Mouse (Mus musculus): Measurements from ENCODE around the gene Agfg1. TPM values are rescaled to one million over a fixed set of nuclear protein-coding genes. Genes with fewer than 3 reads are reported as not detected.

Agfg1 gene
- total RNA-seq (2014; fragmentation: Nextera tagmentation) (23.1 and 26.3 TPM in 2 replicates), total RNA-seq (2017) (32.5 and 33.5 TPM in 2 replicates)

- ATAC-seq (replicated peaks; ENCODE audit: poor library complexity, severe bottlenecking), result peak; percentile 95
Measured at GRCm38 (mm10) chr1:82839296-82839613, at the start of gene Agfg1. Gene Agfg1 (plus strand): TSS chr1:82839483.

- ATAC-seq (replicated peaks; ENCODE audit: poor library complexity, severe bottlenecking), result no peak
Measured at GRCm38 (mm10) chr1:82791105-82791504, 48.2 kb upstream of the Agfg1 start.

- ATAC-seq (replicated peaks; ENCODE audit: poor library complexity, severe bottlenecking), result no peak
Measured at GRCm38 (mm10) chr1:82792238-82792637, 47.0 kb upstream of the Agfg1 start.

GRCm38 (mm10) chr1:82793110-82793509 lies 46.2 kb upstream of the Agfg1 start:
- ATAC-seq (replicated peaks; ENCODE audit: poor library complexity, severe bottlenecking), result no peak

GRCm38 (mm10) chr1:82793986-82794385 lies 45.3 kb upstream of the Agfg1 start:
- ATAC-seq (replicated peaks; ENCODE audit: poor library complexity, severe bottlenecking), result no peak

- no peak for ATAC-seq (replicated peaks; ENCODE audit: poor library complexity, severe bottlenecking)
Measured at GRCm38 (mm10) chr1:82795211-82795610, 44.1 kb upstream of the Agfg1 start.

- peak; percentile 51 for ATAC-seq (replicated peaks; ENCODE audit: poor library complexity, severe bottlenecking)
Measured at GRCm38 (mm10) chr1:82795702-82796443, 43.4 kb upstream of the Agfg1 start.

GRCm38 (mm10) chr1:82797088-82797487 lies 42.2 kb upstream of the Agfg1 start:
- ATAC-seq (replicated peaks; ENCODE audit: poor library complexity, severe bottlenecking), result peak; percentile 45

- ATAC-seq (replicated peaks; ENCODE audit: poor library complexity, severe bottlenecking), result peak; percentile 49
Measured at GRCm38 (mm10) chr1:82798304-82798703, 41.0 kb upstream of the Agfg1 start.

GRCm38 (mm10) chr1:82798922-82799321 lies 40.4 kb upstream of the Agfg1 start:
- ATAC-seq (replicated peaks; ENCODE audit: poor library complexity, severe bottlenecking), result peak; percentile 67

- no peak for ATAC-seq (replicated peaks; ENCODE audit: poor library complexity, severe bottlenecking)
Measured at GRCm38 (mm10) chr1:82801105-82801783, 38.0 kb upstream of the Agfg1 start.

- ATAC-seq (replicated peaks; ENCODE audit: poor library complexity, severe bottlenecking), result no peak
Measured at GRCm38 (mm10) chr1:82803608-82804007, 35.7 kb upstream of the Agfg1 start.

- ATAC-seq (replicated peaks; ENCODE audit: poor library complexity, severe bottlenecking), result no peak
Measured at GRCm38 (mm10) chr1:82804059-82804458, 35.2 kb upstream of the Agfg1 start.

GRCm38 (mm10) chr1:82806391-82806790 lies 32.9 kb upstream of the Agfg1 start:
- ATAC-seq (replicated peaks; ENCODE audit: poor library complexity, severe bottlenecking), result no peak

GRCm38 (mm10) chr1:82807206-82807605 lies 32.1 kb upstream of the Agfg1 start:
- no peak for ATAC-seq (replicated peaks; ENCODE audit: poor library complexity, severe bottlenecking)

- ATAC-seq (replicated peaks; ENCODE audit: poor library complexity, severe bottlenecking), result no peak
Measured at GRCm38 (mm10) chr1:82808564-82808963, 30.7 kb upstream of the Agfg1 start.

GRCm38 (mm10) chr1:82811766-82812165 lies 27.5 kb upstream of the Agfg1 start:
- ATAC-seq (replicated peaks; ENCODE audit: poor library complexity, severe bottlenecking), result no peak

GRCm38 (mm10) chr1:82815941-82816716 lies 23.2 kb upstream of the Agfg1 start:
- ATAC-seq (replicated peaks; ENCODE audit: poor library complexity, severe bottlenecking), result peak; percentile 76

GRCm38 (mm10) chr1:82819366-82819765 lies 19.9 kb upstream of the Agfg1 start:
- ATAC-seq (replicated peaks; ENCODE audit: poor library complexity, severe bottlenecking), result no peak

- ATAC-seq (replicated peaks; ENCODE audit: poor library complexity, severe bottlenecking), result no peak
Measured at GRCm38 (mm10) chr1:82820179-82820578, 19.1 kb upstream of the Agfg1 start.

- ATAC-seq (replicated peaks; ENCODE audit: poor library complexity, severe bottlenecking), result no peak
Measured at GRCm38 (mm10) chr1:82820626-82821186, 18.6 kb upstream of the Agfg1 start.
